Mouse (Mus musculus) monocyte, adult 59 days (primary cell): Measurements from ENCODE around the gene Cenpk. TPM values are rescaled to one million over a fixed set of nuclear protein-coding genes. Genes with fewer than 3 reads are reported as not detected.

ENCODE experiments used
- total RNA-seq, 2 experiments: library from RNA; stranded (reverse); gene quantifications; one replicate each; pipeline ENCODE4 v1.2.4; 2023

Cenpk gene
- total RNA-seq: 1 to 10 TPM; 1.7 to 1.9 TPM

DNA sequence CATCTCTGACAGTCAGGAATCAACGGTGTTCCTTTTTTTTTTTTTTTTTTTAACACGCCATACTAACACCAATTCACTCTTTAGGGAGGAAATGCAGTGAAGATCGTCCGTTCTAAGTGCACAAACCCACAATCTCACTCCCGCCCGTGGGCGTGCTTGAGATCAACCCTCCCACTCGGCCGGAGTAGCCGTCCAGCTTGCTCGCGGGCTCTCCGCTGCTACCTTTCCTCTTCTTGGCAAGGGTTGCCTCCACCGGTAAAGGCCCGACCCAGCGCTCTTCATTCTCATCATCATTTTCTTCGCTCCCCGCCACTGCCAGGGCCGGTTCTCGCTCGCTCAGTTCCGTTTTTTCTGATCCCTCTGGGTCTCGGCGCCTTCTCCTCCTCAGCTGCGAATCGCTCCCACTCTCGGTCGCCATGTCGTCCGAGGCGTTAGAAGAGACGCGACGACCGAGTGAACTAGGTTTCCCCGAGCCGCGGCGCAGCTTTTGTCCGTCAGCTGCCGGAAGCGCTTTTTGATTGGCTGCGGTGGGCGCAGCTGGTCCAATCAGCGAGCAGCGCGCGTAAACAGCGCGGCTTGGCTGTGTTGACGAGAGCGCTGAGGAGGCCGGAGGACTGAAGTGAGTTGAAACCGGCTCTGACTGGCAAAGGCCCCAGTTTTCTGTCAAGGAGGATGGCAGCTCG lies at the start of gene Cenpk, which contains the start of gene Ppwd1:
Gene Cenpk, plus strand, starts transcription at position 228 of the 683 bp plus-strand sequence.
Gene Ppwd1, minus strand, starts transcription at position 460 of the 683 bp plus-strand sequence.

DNA sequence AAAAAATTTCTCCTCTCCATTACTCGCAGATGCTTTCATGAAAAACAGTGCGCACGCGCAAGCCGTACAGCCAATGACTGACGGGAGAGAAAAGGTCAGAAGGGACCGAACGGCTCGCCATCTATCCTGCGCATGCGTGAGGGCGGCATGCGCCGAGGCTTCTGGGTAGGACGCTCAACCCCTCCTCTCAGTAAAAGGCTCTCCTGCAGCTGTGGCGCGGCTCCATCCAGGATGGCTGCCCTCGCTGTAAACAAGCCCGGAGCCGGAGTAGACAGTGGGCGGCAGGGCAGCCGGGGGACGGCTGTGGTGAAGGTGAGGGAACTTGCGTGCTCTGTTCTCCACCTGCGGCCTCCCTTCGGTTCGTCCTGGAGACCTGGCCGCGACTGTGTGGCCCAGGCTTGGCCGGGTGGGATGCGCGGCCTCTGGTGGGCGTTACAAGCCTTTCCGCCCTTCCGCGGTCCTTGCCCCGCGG lies 49.7 kb upstream of the Cenpk start, which contains the start of gene Trim23:
Gene Trim23, plus strand, starts transcription at position 148 of the 472 bp plus-strand sequence.

GRCm38 (mm10) chr13:104287366-104288225 lies 59.2 kb downstream of the Cenpk start, which contains the start of gene Adamts6:
Gene Adamts6, plus strand, starts transcription at chr13:104287835.

Other genes starting within 250 kb of the Cenpk start
- 10 to 100 TPM; 31.1 to 45.2 TPM for gene Nln, start 119.0 kb upstream of the Cenpk start, total RNA-seq
- gene Sgtb, start 118.9 kb upstream of the Cenpk start, total RNA-seq: 1 to 10 TPM in 1 of 2 experiments, under 1 TPM in 1; 0.58 to 1.3 TPM
- 10 to 100 TPM; 25.2 to 27.8 TPM for gene Trappc13, start 50.1 kb upstream of the Cenpk start, total RNA-seq
- 1 to 10 TPM; 8.1 to 9.0 TPM for gene Trim23, start 49.8 kb upstream of the Cenpk start, total RNA-seq
- 10 to 100 TPM; 18.7 to 19.7 TPM for gene Ppwd1, start 232 bp downstream of the Cenpk start, total RNA-seq
- gene Adamts6, start 59.2 kb downstream of the Cenpk start, total RNA-seq: 1 to 10 TPM; 6.6 to 7.7 TPM